Mouse (Mus musculus) gastrocnemius, adult 8-10 months (tissue): ENCODE data around the gene Bmpr1a. TPM values are rescaled to one million over a fixed set of nuclear protein-coding genes. Genes with fewer than 3 reads are reported as not detected.
A peak's percentile ranks its signal among the peaks of the same experiment; 100 is the strongest.
"Not testable (repeated sequence)": the region's sequence is repeated elsewhere in the genome, so short reads cannot be mapped to it uniquely, and the experiment has no call there.

Experiments
- DNase-seq, 2 experiments: peaks; one replicate each; pipeline ENCODE4 v3.0.0; 2022; ENCODE audit warnings: low spot score in 2 of 2
- total RNA-seq, 4 experiments: library from RNA; stranded (reverse); gene quantifications; 2 replicates each; pipeline ENCODE4 v1.2.4; 2022

Bmpr1a gene
- total RNA-seq, 4 experiments from 2014 or later: 42.9 to 52.0 (median 48.1) TPM

DNA sequence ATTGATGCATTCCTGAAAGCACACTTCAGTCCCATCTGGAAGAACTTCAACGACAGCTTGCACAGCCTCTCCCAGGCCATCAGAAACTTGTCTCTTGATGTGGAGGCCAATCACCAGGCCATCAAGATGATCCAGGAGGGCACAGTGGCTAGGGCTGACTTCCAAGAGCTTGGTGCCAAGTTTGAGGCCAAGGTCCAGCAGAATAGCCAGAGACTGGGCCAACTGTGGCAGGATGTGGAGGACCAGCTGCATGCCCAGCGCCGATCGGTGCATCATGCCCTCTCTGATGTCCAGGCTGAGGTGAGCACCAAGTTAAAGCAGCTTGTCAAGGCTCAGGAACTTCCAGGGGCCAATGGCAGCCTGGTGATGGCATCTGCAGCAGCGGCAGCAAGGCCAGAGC is 105.3 kb downstream of the Bmpr1a start:
- DNase-seq: no peak

DNA sequence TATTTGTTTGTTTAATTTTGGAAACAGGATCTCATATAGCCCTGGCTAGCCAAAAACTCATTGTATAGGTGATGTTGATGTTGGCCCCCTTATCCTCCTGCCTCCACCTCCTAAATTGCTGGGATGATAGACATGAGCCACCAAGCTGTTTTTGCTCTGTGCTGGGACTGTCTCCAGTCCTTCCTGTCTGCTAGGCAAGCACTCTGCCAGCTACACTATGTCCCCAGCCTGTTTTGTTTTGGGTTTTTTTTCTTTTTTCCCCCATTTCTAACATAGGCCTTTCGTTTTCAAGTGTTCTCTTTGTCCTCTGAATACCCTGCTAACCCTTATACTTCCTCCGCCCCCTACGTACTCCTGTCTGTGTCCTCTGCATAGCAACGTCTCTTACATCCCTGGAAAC is 109.8 kb downstream of the Bmpr1a start:
- DNase-seq: no peak

DNA sequence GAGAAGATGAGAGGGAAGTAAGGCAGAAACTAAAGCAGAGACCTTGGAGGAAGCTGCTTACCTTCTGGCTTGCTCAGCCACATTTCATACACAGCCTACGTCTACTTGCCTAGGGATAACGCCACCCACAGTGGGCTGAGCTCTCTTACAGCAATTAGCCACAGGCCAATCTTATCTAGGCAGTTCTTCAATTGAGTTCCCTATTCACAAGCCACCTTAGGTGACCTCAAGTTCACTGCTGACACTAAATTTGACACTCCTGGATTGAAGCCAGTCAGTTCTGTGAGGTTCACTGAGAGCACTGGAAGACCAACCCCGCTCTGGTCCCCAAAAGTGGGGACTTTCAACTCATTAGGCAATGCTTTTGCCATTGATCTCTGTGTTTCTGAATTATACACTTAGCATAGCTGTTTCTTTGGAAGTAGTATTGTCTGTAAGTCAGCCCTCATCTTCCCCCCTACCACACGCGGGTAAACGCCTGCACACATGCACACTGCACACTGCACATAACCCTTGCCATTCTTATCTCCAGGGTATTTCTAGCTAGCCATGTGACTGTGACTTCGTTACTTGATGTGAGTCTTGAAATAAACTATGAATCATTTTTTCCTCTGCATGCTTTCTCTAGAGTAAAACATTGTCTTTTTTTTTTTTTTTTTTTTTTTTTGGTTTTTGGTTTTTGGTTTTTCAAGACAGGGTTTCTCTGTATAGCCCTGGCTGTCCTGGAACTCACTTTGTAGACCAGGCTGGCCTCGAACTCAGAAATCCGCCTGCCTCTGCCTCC is 120.0 kb downstream of the Bmpr1a start:
- no peak for DNase-seq

DNA sequence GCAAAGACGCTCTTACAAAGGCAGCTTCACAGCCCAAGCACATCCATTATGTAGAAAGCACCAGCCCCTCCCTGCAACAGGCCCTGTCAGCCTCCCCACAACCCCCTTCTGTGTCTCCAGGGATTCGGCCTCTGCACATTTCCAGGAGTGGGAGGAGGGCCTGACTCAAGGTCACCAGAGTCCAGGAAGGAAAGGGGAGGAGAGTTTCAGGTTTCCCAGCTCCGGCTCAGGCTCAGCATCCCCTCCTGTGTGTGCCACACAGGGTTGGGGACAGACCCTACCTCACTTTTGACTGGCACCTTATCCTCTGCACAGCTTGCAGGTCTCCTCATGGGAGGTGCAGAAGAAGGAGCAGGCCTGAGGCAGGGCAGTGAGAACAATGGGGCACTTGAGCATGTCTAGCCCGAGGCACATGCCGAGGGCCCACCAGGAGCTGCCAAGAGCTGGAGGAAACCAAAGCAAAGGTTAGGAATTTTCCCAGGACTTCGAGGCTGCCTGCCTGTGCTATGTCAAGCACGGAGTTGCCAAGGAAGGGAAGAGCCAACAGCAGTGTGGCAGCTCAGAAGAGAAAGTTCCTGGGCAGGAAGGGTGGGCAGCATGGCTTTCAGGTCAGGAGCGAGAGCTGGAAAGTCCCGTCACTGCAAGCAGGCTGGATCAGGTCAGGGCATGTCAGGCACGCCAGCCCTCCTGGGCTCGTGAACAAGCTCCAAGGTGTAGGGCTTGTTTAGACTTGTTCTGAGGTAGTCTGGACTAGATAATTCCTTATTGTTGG is 124.4 kb downstream of the Bmpr1a start:
- no peak for DNase-seq

DNA sequence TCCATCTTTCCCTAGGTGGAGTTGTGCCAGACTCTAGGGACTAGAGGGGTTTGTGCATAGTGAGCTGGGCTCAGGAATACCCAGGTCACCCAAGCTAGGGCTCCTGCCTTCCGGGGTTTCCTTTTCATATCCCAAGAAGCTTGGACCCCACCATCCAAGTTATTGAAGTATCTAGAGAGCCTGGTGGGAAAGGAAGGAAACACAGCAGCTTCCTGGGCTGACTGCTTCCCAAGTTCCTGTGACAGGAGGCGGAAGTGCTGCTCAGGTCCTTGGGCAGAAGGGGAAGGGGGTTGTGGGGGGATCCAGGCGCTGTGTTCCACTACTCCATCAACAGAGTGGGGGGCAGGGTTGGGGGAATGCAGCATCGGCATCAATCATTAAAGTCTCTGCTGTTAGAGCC is 126.0 kb downstream of the Bmpr1a start:
- DNase-seq: no peak

DNA sequence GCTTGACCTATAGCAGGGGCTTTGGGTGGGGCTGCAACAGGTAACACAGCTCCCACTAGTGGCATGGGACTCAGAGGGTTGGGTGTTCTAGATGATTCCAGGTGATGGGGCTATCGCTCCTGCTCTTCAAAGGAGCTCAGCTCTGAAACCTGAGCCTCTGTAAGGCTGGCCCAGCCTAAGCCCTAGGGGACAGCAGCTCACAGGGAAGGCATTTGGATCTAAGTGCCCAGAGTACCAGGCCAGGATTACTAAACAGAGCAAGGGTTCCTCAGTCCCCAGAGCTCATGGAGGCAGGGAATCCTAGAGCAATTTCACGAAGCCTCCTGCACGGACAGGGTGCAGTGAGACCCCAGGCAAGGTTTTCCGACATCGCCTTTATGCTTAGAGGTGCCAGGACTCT is 127.2 kb downstream of the Bmpr1a start:
- DNase-seq: no peak

DNA sequence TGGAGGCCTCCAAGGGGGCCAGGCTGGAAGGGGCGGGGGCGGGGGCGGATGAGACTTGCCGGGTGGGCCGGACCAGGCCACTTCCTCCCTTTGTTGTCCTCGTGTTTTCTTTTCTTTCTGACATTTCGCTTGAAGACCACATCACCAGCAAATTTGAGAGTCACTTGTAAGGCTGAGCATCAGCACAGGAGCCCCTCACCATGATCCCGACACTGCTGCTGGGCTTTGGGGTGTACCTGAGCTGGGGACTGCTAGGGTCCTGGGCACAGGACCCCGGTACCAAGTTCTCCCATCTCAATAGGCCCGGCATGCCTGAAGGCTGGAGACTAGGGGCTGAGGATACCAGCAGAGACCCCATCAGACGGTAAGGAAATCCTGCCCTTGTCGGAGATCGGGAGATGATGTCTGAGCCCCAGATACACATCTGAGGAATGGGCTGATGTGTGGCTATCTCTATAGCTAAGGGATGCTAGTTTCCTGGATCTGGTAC is 127.7 kb downstream of the Bmpr1a start, which contains the start of gene Mmrn2:
Gene Mmrn2 (plus strand): TSS at position 51 of the 490 bp plus-strand sequence.
- no peak for DNase-seq

DNA sequence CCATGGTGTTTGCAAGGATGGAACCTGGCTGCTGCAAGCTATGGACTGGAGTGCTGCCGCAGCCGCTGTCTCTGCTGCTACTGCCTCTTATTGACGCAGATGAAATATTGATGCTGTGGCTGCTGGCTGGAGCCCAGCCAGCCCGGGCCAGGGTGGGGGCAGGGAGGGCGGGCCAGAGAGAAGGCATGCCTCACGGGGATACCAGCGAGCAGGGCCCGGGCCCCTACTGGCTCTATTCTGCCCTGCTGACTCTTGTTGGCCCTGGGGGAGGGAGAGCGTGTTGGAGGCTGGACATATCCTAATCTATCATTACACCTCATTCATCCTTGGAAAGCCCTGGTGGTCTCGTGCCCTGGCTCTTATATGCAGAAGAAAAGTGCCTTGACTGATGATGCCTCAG is 128.6 kb downstream of the Bmpr1a start, which contains the start of gene Sncg:
Gene Sncg (minus strand): TSS at position 213 of the 400 bp plus-strand sequence.
- no peak for DNase-seq

DNA sequence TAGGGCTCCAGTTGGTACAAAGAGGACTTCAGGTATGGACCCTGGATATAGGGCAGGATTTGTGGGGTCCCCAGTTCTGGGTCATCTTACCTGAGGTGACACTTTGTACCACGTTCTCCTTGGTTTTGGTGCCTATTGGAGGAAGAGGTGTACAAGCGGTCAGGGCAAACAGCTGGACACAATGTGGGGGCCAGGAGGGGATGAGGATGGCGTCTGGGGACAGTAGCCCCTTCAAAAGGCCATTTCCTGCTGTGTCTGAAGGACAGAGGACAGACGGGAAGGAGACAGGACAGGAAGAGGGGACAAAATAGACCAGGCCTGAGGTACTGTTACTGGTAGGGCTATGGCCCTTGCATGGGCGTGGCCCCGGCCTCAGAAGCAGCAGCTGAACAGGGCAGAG is 129.6 kb downstream of the Bmpr1a start:
- DNase-seq: no peak

DNA sequence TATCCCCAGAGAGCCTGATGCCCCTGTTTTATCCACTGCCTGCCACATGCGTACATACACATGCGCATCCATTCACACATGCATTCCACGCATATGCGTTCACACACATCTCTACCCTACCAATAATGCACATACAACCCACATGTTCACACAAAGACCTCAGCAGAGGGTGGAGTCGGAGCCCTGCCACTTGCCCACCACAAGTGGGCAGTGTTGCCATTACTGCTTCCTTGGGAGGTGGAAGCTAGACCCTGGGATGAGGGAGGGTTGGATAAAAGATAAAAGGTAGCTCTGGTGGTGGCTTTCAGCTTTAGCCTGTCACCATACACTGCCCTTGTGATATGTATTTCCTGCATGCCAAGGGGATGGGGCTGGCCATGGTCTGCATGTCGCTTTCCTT is 130.5 kb downstream of the Bmpr1a start:
- peak in 1 of 2 experiments; percentile 30 for DNase-seq

DNA sequence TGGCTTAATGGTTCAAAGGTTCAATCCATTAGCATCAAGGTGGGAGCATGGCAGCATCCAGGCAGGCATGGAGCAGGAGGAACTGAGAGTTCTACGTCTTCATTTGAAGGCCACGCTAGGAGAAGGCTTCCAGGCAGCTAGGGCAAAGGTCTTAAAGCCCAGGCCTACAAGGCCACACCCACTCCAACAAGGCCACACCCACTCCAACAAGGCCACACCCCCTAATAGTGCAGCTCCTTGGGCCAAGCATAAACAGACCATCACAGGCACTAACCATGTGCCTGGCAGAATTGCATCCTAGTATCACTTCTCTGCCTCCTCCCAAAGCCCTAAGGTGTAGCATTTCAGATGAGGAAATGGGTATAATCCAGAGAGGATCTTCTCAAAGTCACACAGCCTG is 131.4 kb downstream of the Bmpr1a start:
- DNase-seq: no peak

DNA sequence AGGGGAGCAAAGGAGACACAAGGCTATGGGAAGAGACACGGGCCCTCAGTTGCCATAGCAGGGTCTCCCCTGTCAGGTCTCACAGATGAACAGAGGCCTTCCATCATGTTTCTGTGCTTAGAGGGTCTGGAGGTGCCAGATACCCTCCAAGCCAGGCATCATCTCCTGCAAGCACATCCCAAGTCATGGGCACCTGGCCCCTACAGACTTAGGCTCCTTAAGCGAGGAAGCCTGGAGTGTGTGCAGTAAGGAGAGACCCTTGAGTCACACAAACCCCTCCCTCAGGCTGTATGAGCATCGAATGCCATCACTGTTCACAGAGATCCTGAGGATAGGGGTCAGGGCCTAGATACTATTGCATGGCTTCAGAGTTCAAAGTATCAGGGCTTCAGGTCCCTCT is 132.2 kb downstream of the Bmpr1a start:
- DNase-seq: no peak

DNA sequence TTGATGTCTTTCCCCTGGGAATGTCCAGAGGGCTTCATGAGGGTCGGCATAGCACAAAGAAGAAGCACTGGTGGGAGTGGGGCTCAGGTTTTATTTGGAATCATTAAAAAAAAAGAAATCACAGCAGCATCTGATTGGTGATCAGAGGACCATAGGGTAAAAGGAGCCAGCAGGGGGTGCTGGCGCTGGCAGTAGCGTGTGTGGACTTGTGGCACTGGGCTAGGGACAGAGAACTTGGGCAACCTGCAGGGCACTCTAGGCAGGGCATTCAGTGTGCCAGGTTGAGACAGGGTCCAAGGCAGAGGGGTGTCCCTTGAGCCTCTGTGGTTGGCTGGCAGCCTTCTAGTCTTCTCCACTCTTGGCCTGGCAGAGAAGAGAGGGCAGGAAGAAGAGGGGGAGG is 132.9 kb downstream of the Bmpr1a start:
- DNase-seq: no peak

DNA sequence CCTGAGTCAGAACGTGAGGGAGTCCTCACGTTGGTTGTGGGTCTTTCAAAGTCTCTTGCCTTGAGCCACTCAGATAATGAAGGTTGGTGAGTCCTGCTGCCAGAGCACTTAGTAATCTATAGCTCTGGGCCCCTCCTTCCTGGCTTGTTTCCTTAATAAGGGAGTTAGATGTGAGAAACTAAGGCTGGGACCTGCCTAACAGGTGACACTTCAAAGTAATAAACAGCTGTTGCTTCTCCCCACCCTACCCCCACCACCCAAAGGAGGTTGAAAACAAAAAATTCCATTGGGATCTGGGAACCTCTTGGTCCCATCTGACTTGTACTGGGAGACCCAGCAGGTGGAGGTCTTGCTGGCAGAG is 138.0 kb downstream of the Bmpr1a start:
- DNase-seq: no peak

DNA sequence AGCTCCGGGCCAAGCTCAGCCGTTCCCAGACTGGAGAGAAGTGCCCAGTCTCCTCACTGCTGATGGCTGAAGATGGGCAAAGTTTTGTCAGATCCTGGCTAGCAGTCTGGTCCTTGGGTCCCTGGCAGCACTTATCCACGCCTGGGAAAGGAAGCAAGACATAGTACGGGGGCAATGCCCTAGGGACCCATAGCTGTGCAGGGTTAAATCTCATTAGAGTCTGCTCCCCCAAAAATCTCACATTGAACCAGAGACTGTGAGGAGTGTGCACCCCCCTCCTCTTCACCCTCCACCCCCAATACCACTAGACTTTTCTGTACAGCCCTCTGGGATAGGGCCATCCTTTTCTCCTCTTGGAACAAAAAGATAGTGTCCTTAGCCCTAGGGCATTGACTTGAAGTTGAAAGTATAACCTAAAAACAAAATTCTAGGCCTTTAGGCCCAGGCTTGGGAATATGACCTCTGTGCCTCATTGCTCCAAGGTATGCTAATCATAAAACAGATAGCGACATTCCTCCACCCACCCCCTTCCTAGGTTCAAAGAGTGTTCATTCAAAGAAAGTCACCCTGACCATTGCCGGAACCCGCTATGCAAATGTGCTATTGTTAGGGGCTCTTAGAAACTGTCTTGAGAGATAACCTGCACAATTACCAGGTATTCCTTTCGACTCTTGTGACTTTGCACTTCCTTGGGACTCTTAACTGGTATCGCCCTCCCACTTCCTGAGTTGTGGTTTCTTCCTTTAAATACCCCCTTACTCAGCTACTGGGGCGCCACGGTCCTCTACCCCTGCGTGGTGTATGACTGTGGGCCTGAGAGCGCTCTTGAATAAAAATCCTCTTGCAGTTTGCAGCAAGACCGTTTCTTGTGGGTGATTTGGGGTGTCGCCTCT is 138.6 kb downstream of the Bmpr1a start:
- not testable (repeated sequence) for DNase-seq

DNA sequence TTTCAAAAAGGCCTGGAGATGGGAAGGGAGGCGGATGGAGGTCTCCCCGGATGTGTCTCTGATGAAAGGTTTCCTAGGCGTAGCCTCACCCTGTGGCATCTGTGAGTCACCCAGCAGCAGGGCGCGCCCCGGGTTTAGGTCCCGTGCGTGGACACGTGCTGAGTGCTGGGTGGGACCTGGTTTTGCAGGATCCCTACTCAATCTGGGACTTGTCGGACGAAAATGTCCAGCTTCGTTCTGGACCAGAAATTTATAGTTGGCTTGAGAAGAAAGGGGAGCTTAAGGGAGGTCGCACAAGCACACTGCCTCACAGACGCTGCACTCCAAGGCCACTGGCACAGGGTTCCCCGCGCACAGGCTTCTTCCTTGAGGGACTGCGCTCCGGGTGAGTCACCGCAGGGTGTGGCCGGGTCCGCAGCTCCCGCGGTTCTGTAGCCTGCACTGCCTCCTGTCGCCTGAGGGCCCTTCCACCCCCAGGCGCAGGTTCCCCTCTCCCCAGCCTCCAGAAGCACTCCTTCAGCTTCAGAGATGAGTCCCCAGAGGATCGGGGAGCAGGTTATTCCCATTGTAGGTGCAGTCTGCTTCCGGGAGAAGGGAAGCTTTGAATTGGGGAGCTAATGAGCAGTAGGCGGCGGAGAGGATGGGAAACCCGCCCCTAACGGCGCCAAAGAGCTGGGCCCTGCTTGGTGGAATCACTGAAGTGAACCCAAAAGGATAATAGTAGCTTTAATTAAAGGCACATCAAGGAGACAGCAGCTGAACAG is 139.5 kb downstream of the Bmpr1a start:
- DNase-seq: peak; percentile 72 to 80

DNA sequence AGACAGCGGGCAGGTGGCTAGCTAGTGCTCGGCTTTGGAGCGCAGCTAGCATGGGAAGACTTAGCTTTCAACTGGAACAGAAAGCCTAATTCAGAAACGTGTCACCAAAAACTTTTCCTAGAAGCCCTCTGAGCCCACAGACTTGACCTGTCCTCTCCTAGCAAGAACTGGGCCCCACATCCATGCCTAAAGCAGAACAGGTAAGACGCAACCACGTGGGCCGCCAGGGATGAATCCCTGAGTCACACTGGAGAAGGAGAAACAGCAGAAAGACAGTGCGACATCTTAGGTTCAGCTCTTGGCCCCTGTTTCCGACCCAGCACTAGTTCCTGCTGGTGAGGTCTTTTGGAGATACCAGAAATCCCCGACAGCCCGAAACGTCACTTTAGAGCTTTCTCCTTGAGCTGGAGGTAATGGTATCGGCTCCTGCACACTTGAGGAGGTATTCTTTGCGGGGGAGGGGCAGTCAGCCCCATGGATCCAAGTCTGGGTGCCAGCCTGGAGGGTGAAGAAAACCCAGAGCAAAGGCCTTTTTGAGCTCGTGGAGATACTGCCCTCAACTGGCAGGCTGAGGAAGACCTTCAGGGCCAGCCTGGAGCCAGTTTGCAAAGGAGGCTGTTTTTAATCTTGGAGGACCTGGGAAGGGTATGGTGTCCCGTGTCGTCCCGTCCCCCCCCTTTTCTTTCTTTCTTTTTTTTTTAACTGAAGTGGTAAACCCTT is 140.3 kb downstream of the Bmpr1a start:
- DNase-seq: peak; percentile 43 to 68

DNA sequence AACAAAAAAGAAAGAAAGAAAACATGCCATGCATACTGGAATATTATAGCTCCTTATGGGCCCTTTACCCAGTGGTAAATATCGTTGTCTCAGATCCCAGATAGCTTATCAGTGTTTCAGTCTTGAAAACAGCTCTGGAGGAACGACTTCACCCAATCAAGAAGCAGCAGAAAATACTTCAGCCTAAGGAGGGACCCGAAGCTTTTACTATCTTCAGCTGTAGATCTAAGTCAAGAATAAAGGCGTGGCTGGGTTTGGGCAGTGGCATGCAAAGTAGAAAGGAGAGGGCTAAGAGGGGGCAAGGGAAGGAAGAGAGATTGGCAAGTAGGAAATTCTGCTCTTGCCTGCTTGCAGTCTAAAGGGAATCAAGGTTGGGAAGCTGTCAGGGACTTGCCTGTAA is 141.0 kb downstream of the Bmpr1a start:
- DNase-seq: no peak
